Mouse (Mus musculus) G1E (cell line): ENCODE data around the gene Nepn.

Experiments used
- POLR2AphosphoS5 ChIP-seq: IDR thresholded peaks from 2 replicates; pipeline ENCODE4 v1.6.1; 2012; ENCODE audit warnings: low read depth, low read length, inconsistent platforms; ENCODE audit not compliant: insufficient replicate concordance
- TAL1 ChIP-seq: conservative IDR thresholded peaks from 2 replicates; pipeline ENCODE4 v1.6.1; 2012; ENCODE audit warnings: low read depth, low read length, inconsistent platforms, mixed read lengths

DNA sequence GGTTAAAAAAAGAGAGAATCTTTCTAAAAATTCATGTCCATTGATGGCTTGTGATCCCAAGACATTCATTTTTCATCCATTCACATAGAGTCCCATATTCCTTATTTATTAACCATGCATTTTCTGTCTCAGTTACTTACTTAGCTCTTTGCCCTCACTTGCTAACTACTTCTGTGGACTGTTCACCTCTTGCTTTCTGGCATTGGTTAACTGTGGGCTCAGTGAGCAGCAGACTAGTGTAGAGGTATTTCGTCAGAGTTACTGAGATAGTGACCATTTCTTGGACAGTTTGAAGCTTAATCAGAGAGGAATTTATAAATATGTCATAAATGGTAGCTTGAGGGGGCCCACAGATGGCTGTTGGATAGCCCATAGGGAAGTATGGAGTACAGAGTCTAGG, 42.2 kb downstream of the Nepn start:
- TF ChIP-seq TAL1 = no peak
- no peak for TF ChIP-seq POLR2AphosphoS5
